Mouse (Mus musculus): ENCODE measurements around the gene 2610318N02Rik.
A peak's percentile ranks its signal among the peaks of the same experiment; 100 is the strongest.
"Not testable (repeated sequence)": the region's sequence is repeated elsewhere in the genome, so short reads cannot be mapped to it uniquely, and the experiment has no call there.

The 2610318N02Rik gene

GRCm38 (mm10) chr16:17124871-17125520 is at the start of gene 2610318N02Rik:
Gene 2610318N02Rik (minus strand): TSS chr16:17125167.
- DNase-seq (ENCODE audit: low read depth, low spot score): peak; percentile 94

DNA sequence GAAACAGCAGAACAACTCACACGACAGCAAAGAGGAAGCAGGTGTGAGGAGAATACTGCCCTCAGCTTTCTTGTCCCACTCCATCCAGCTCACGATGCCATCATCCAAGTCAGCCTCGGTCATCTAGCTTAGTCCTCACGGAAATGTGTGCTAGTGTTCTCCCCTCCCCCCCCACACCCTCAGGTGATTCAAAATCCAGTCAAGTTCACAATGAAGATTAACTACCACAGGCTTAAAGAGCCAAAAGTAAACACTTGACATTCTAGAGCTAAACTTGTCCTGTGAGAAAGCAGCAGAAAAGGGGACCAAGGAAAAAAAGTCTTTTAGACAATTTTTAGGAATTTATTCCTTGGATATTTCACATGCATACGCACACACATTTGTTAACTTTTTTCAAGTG is 43.1 kb upstream of the 2610318N02Rik start:
- DNase-seq (ENCODE audit: low read depth, low spot score): no peak

GRCm38 (mm10) chr16:17167179-17167578 is 42.2 kb upstream of the 2610318N02Rik start:
- DNase-seq (ENCODE audit: low read depth, low spot score): no peak

- DNase-seq (ENCODE audit: low read depth, low spot score): not testable (repeated sequence)
Observed at GRCm38 (mm10) chr16:17165478-17165877, 40.5 kb upstream of the 2610318N02Rik start.

DNA sequence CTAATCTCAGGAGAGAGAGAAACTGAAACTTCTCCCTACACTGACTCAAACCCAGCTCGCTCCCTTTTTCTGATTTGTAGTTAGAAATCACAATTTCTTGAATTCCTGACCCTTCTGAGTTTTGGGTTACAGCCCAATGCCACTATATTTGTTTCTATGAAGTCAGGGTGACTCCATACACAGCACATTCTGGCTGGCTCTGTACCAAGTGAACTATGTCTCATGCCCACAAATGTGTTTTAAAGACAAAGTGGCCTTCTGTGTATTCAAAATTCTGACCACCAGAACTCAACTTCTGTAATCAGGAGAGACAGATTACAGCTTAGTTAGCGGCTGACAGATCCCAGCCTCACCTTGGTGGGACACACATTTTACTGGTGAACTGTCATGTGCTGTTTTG is 29.4 kb upstream of the 2610318N02Rik start:
- no peak for DNase-seq (ENCODE audit: low read depth, low spot score)

GRCm38 (mm10) chr16:17151874-17152273 is 26.9 kb upstream of the 2610318N02Rik start:
- DNase-seq (ENCODE audit: low read depth, low spot score): no peak

GRCm38 (mm10) chr16:17150520-17151258 is 25.7 kb upstream of the 2610318N02Rik start:
- no peak for DNase-seq (ENCODE audit: low read depth, low spot score)

DNA sequence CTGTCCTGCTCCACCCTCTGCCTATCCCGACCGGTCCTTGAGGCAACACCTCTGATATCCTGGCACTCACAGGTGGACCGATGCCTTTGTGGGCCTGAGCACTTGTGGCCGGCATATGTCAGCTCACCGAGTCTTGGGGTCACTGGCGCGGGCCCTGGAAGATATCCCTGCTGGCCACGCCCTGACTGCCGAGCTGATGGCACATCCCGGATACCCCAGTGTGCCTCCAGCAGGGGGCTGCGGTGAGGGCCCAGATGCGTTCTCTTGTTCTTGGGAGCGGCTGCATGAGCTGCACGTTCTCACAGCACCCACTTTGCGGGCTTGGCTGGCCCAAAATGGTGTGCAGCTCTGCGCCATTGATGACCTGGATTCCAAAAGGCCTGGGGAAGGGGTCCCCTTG is 23.1 kb upstream of the 2610318N02Rik start:
- peak; percentile 75 for DNase-seq (ENCODE audit: low read depth, low spot score)

DNA sequence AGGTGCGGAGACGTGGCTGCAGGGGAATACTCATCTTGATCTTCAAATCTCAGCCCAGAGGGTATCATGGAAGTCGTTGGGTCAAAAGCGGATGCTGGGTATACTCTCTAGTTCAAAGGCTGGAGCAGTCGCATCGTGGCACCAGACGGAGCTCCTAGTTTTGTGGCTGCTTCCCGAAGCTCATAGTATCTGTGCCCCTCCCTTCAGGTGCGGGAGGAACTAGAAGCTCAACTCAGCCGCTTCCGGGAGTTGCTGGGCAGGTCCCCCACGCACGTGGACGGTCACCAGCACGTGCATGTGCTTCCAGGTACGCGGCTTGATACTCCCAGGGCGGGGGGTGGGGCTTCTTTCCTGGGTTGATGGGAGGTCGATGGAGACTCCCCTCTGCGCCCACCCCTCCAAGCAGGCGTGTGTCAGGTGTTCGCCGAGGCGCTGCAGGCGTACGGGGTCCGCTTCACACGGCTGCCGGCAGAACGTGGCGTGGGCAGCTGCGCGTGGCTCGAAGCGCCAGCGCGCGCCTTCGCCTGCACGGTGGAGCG is 22.5 kb upstream of the 2610318N02Rik start:
- DNase-seq (ENCODE audit: low read depth, low spot score): peak; percentile 77

DNA sequence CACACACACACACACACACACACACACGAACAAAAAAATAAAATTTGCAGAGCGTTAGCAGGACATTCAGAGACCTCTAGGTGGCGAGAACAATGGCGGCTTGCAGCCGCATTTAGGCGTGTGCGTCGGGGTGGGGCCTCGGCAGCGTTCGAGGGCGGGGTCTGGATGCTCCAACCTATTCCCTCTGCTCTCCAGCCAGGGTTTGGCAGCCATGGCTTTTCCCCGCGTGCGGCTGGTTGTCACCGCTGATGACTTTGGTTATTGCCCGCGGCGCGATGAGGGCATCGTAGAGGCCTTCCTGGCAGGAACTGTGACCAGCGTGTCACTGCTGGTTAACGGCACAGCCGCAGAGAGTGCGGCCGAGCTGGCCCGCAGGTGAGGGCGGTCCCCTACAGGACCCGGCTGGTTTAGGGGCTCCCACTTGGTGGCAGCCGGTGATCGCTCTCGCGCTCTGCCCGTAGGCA is 21.8 kb upstream of the 2610318N02Rik start, which contains the start of gene Ccdc116:
Gene Ccdc116, minus strand, starts transcription at position 458 of the 464 bp plus-strand sequence.
- peak; percentile 94 for DNase-seq (ENCODE audit: low read depth, low spot score)

DNA sequence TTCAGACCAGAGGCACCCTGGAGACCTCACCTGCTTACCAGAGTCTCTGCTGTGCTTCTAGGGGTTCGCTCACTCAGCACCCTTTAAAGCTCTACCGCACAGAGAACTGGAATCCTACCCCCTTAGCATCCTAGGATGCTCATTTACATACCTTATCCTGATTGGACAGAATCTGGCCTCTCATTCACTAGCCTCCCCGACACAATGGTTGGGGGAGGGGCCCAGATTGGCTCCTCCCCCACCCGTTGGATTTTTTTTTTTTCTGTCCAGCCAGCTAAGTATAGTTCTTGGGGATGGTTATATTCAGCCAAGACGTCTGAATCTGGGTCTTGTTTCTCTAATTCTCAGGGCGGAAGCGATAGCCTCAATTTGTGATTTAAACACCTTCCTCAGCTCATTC is 19.4 kb upstream of the 2610318N02Rik start, which contains the start of gene Ydjc:
Gene Ydjc, plus strand, starts transcription at position 283 of the 400 bp plus-strand sequence.
- peak; percentile 48 for DNase-seq (ENCODE audit: low read depth, low spot score)

GRCm38 (mm10) chr16:17137355-17137754 is 12.4 kb upstream of the 2610318N02Rik start:
- no peak for DNase-seq (ENCODE audit: low read depth, low spot score)

DNA sequence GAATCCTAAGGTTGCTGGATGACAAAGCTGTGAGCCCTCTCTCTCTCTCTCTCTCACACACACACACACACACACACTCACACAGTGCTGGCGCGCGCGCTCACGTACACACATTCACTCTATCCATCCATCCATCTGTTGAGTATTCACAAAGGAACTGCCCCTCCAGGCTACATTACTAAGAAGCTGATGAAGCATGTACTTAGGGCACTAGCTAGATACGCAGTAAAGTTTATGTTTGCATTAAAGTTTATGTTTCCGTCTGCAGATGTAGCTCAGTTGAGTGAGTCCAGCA is 7.9 kb upstream of the 2610318N02Rik start:
- peak; percentile 29 for DNase-seq (ENCODE audit: low read depth, low spot score)

- peak; percentile 98 for DNase-seq (ENCODE audit: low read depth, low spot score)
Observed at GRCm38 (mm10) chr16:17132089-17132905, 7.3 kb upstream of the 2610318N02Rik start, which contains the start of gene Sdf2l1. Gene Sdf2l1 (minus strand): TSS chr16:17132383.

DNA sequence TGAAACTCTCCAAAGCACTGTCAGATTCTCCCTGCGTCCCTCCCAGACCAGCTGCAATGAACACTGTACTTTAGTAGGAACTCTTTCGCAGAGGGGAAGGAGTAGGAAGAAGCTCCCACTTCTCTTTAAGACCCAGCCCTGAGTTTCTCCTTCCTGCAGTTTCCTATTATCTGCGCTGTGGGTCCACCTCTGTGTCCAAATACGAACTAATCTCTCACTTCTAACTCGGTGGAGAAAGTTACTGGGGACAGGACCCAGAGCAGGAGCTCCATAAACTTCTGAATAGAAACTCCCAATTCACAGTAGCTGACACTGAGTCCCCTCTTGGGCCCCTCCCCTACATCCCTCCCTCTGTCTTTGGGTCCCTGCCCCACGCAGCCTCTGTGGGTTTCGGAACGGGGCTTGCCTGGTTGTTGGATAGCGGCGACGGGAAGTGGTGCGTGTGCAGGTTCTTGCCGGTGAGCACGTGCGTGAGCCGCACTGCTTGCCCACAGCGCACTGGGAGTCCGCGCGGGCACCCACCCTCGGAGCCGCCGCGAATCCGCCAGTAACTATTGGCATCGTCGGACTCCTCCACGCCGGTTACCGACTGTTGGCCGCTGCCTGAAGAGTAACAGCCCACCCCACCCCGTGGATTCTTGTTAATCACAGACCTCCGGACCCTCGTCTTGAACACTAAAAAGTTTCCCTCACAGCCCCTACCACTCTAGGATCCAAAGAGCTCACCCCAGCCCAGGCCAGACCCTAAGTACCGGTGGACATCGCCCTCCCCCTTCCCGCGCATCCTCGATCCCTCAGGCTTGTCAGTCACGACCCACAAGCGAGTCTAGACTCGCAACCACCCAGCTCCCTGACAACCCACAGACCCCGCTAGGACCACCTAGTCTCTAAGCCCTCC is 6.5 kb upstream of the 2610318N02Rik start:
- peak; percentile 63 for DNase-seq (ENCODE audit: low read depth, low spot score)

DNA sequence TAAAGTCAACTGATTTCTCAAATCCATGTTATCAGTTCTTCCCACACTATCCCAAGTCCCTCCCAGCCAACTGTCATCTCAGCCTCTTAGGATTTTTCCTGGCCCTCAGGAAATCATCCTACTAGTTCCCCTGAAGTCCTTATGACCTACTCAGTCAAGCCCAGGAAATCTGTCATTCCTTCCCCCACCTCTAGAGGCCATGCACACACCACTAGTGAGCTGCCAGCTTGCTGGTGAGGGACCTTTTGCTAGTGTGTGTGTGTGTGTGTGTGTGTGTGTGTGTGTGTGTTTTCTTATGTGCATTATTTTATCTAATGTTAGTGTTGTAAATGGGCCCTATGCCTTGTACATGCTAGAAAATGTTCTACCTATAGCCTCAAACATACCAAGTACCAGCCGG is 2.3 kb upstream of the 2610318N02Rik start:
- DNase-seq (ENCODE audit: low read depth, low spot score): peak; percentile 76

- peak; percentile 48 for DNase-seq (ENCODE audit: low read depth, low spot score)
Observed at GRCm38 (mm10) chr16:17124119-17124870, 672 bp downstream of the 2610318N02Rik start.

- DNase-seq (ENCODE audit: low read depth, low spot score): no peak
Observed at GRCm38 (mm10) chr16:17121569-17121968, 3.4 kb downstream of the 2610318N02Rik start.

GRCm38 (mm10) chr16:17117309-17117799 is 7.6 kb downstream of the 2610318N02Rik start:
- no peak for DNase-seq (ENCODE audit: low read depth, low spot score)

Measured in A20 (cell line).